Mouse (Mus musculus): ENCODE results near the gene Ugt1a9.

- TF ChIP-seq CTCF (IDR thresholded peaks at IDR 0.05; ENCODE audit: borderline replicate concordance, control insufficient read depth, extremely low read depth, insufficient read depth, low read length, poor library complexity) = no peak
- TF ChIP-seq POLR2A (IDR thresholded peaks at IDR 0.05; ENCODE audit: control insufficient read depth, extremely low read depth, insufficient read depth, low read length, poor library complexity) = no peak
Measured at GRCm38 (mm10) chr1:88138145-88138544, 67.5 kb downstream of the Ugt1a9 start.

All from thymus, adult 2 months (tissue).